Mouse (Mus musculus) heart, postnatal 36 days (tissue): Measurements from ENCODE around the gene Susd2. TPM values are rescaled to one million over a fixed set of nuclear protein-coding genes. Genes with fewer than 3 reads are reported as not detected.
A peak's percentile ranks its signal among the peaks of the same experiment; 100 is the strongest.

Source experiments
- DNase-seq, 2 experiments: peaks; one replicate each; pipeline ENCODE4 v3.0.0; 2021 to 2022
- intact Hi-C: fragments of 180-260 bp; cut with DNase I; formaldehyde crosslinking; loops from one replicate; pipeline ENCODE4 v1.15.1; 2025
- total RNA-seq, 2 experiments: library from RNA; stranded (reverse); gene quantifications; 2 replicates each; pipeline ENCODE4 v1.2.3; 2021

The Susd2 gene
- total RNA-seq, 2 experiments from 2014 or later: 1.4 to 1.8 TPM

DNA sequence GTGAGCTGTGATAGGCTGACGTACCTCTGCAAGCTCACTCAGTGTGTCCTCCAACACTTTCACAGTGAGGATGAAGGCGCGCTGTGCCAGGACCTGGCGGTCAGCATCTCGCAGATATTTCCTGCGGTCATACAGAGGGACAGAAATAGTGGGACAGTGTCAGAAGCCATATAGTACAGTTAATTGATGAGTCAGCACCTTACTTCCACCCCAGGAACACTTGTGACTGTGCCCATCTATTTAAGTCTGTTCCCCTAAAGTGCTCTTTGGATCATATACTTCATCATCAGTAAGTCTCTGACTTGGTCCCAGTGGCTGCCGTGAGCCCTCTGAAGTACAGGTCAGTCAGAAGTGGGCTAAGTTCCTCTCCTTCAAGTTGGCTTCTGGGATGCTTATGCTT is 14.0 kb upstream of the Susd2 start:
- no peak for DNase-seq
- intact Hi-C loops: no loop called here

DNA sequence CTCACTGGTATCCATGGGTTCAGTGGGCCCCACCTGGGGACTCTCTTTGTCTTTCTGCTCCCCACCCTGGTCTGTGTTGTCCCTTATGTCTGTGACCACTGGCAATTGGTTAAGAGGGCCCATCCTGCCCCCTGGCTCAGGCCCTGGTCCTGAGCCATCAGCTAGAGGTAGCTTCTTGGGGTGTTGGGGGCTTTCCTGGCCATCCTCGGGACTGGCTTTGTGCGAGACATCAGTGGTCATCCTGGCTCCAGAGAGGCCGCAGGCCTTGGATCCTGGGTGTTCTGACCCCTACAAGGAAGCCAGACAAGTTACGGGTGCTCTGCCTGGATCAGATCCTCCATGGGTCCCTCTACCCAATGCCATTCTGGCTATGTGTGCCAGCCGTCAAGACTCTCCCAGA is 13.4 kb upstream of the Susd2 start:
- DNase-seq: no peak
- intact Hi-C loops: no loop called here

DNA sequence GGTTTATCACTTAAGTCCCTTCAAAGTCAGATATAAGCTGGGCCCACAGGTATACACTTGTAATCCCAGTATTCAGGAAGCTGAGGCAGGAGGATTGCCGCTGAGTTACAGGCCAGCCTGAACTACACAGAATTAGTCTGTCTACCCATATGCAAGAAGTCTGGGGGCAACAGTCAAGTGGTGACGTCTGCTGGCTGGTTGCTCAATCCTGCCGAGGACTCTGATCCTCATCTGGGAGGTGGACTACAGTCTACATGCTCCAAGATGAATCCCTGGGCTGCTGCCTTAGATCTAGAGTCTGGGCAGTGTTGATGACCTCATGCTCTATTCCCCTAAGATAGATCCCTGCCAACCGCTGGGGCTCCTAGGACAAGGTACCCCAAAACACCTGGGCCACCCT is 10.2 kb upstream of the Susd2 start:
- intact Hi-C loops: no loop called here

DNA sequence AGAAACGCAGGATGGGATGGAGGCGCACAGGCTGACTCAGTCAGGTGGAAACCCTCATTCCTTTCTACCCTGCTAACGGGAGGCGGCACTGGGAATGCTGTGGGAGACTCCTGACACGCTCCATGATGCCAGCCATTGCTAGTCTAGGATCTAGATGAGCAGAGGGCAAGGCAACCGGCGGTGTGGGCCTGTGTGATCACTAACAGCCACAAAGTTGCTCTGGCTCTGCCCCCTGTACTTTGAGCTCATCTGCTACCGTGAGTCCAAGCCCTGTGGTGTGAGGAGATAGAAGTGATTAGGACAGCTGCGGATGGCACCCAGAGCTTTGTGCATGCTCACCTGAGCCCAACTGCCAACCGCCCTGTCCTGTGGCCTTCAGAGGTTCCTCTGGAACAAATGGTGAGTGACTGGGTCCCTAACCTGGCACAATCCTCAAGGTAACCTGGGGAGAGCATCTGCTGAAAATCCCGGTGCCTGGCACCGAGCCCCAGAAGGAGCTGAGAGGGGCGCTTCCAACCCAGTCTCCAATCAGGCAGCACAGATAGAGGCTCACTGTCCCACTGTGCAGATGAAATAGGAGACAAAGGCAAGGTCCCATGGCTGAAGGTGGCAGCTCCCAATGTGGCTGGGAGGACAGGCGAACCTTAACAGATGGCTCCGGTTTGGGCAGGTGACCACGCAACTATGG is 7.7 kb upstream of the Susd2 start:
- no peak for DNase-seq
- intact Hi-C loops: no loop called here

More for the DNA sequence above, 10.2 kb upstream of the Susd2 start:
- DNase-seq: no peak

DNA sequence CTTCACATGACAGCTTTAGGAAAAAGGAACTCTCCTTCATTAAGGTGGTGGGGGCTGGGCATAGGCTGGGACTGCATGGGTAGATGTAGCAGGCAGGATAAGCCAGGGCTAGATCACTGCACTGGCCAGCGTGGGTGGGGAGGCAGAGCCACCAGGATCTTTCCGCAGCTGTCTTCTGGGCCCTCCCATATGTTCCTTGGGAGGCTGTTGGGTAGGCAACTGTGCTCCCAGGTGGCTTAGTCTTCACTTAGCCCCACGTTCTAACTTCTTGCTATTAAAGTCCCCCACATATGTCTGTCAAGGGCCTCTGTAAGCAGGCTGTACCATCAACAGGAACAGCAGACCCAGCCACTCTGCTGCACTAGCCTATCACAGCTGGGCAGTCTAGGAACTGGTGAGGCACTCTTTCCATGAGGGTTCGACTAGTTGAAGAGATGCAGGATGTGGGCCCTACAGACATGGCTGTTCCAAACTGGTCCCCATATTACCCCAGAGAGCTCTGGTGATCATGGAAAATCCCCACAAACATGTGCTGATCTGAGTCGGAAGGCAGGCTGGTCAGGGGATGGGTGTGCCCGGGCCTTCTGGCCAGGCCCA is 6.6 kb upstream of the Susd2 start:
- DNase-seq: no peak
- intact Hi-C loops: no loop called here

DNA sequence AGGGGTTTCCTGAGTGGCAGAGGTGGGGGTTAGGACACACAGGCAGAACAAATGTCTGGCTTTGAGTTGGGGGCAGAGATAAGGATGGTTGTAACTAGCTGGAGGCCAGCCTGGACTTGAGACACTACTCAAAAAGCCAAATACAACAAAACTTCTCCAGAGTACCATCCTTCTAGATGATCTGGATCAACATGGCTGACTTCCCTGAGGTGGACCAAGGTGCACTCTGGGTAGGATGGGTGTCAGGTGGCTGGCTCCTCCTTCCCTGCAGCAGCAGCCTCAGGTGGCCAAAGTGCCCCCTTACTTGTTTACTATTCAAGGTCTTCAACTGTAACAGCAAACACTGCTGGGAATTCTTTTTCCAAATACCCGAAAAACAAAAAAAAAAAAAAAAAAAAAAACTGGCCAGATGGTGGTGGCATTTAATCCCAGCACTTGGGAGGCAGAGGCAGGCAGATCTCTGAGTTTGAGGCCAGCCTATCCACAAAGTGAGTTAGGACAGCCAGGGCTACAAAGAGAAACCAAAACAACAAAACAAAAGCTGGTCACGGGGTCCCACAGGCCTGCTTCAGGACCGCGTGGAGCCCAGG is 5.7 kb upstream of the Susd2 start:
- intact Hi-C loops: no loop called here
- DNase-seq: no peak

DNA sequence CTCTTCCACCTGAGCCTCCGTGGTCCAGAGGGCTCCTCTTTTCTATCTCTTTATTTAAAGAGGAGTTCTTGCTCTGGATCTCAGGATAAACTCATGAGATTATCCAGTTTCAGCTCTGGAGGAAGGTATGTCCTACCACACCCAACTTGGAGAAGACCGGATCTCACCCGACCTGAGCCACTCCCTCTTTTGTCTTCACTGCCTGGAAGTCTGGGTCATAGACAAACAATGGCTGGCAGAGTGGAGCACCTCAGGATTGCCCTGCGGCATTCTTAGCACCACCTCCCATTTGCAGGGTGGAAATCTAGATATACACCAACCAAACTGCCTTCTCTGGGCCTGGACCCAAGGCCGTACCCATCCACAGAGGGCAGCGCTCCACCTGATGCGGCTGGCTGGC is 5.2 kb upstream of the Susd2 start:
- no peak for DNase-seq
- intact Hi-C loops: no loop called here

DNA sequence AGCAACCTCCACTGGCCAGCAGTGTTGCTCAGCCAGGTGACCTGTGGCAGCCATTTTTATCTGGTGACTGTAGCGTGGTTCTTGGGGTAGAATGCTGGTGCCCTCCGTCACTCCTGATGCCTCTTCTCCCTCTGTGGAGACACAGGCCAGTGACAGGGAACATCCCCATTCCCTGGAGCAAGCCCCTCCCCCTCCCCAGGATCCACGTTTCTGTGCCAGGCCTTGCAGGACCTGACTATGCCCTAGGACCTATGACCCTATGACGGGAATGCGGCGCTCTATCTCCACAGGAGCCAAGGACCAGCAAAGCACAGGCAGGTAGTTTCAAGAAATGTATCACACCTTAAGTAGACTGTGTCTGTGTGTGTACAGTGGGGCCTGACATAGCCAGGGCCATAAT is 4.3 kb upstream of the Susd2 start:
- intact Hi-C loops: no loop called here
- no peak for DNase-seq

DNA sequence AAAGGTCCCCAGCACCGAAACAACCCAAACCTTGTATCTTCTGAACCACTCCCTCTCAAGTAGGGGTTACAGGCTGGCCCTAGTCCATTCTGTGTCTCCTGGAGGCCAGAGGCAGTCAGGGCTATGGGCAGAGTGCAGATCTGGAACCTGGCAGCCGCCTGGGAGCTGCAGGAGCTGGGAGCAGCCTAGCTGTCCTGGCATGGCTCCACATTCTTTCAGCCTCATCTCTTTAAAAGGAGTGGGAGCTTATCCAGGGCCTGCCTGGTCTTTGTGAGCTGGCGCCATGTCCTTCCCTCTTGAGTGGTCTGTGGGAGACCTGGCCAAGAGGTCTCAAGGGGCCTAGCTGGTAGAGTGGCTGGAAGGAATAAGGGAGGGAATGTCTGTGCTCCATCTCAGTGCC is 3.6 kb upstream of the Susd2 start:
- intact Hi-C loops: no loop called here
- peak; percentile 45 to 47 for DNase-seq

DNA sequence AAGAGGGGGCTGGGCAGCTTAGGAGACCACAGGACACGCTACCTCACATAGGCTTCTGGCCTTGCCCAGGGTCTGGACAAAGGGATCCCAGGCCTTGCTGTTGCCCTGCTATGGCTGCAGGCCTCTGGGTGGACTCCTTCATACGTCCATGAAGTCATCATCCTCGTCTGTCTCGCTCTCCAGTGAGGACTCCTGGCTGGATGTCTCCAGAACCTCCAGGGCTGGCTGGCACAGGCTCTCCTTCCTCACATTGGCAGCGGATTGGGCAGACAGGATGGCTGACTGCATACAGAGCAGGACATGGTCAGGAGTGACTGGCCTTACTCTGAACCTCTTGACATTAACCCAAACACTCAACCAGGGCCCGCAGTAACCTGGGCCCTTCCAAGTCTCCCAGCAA is 2.6 kb upstream of the Susd2 start:
- intact Hi-C loops: no loop called here
- no peak for DNase-seq

DNA sequence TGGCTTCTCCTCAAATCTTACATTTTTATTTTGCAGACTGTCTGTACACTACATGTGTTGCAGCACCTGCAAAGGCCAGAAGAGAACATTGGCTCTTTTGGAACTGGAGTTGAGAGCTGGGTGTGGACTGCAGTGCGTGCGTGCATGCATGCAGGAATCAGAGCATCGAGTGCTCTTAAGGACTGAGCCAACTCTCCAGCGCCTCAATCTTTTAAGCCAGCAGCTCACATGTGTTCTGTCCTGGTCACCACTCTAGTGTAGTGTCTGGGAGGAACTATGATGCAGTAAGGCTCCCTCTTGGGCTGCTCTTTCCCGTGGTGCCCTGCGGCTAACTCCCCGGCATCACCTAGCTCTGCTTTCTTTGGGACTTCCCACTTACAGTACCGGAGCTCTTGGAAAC is 1.8 kb upstream of the Susd2 start:
- no peak for DNase-seq
- intact Hi-C loops: no loop called here

DNA sequence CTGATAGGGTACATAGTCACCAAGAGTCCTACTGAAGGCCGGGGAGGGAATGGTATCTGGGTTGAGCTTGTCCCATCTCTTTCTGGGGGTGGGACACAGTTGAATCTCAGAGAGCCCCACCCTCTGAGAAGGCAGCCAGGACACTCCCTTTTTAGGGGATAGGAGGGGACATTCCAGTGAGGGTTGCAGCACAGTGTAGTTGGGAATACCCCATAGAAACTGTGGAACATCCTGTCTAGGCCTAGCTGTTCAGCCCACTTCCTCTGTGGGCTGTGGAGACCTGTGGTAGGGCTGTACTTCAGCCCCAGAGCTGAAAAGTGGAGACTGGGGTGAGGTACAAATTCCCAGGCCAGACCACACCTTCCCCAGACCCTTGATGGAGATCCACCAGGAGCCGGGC is 917 bp downstream of the Susd2 start:
- intact Hi-C loops: loop anchor here (2.0 kb wide), 1 partner anchor 24 kb away; no protein-coding TSS in a partner anchor
- DNase-seq: no peak

DNA sequence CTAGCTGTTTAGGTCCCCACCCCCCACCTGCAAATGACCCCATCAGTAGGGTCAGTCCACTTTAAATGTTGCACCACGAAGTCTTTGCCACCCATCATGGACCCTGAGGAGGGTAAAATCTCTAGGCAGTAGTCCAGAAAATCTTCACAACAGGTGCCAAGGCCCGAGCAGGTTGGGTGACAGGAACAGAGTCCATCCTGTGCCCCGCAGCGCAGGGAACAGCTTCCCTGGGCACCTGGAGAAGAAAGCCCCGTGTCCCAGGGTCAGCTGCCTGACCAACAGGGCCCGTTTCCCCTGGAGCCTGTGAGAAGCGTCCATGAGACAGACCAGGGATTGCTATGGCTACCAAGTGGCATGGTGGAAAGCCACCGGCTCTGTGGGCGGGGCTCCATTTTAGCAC is 1.4 kb downstream of the Susd2 start:
- no peak for DNase-seq
- intact Hi-C loops: loop anchor here (2.0 kb wide), 1 partner anchor 24 kb away; no protein-coding TSS in a partner anchor

DNA sequence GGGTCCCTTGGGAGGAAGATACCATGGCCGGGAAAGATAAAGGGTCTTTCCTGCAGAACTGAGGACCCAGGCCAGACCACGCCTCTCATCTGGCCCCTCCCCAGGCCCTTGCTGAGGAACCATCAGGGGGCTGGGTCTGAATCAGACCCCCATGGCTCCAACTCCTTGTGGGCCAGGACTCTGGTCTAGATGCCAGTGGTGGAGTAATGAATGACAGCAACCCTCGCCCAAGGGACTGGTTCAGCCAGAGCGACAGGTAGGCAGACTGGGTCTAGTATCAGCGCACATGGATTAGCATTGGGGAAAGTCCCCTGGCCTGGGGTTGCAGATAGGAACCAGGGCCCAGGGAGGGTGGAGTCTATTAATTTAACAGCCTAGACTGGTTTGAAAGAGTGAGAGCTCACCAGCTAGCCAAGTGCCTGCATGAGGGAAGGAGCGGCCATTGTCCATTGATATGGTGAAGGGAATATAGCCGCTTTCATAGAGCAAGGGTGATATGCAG is 2.0 kb downstream of the Susd2 start:
- intact Hi-C loops: loop anchor here (2.0 kb wide), 1 partner anchor 25 kb away; no protein-coding TSS in a partner anchor
- DNase-seq: no peak

DNA sequence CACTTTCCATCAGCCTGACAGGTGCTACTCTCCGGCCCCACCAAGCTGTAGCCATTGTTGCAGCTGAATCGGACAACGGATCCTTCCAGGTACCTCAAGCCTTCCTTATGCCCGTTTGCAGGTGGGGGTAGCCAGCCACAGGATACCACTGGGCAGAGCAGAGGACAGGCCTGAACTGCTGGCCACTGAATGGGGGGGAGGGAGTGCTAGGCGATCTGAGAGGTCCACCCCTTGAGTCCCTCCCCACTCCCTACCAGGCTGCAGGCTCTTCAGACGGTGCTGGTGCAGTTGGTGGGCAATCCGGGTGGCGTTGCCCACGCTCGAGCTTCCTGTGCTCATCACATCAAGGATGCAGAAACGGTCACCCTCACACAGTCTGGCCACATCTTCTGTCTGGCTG is 6.1 kb downstream of the Susd2 start:
- intact Hi-C loops: loop anchor here (5.0 kb wide), 1 partner anchor 220 kb away; no protein-coding TSS in a partner anchor
- DNase-seq: no peak

DNA sequence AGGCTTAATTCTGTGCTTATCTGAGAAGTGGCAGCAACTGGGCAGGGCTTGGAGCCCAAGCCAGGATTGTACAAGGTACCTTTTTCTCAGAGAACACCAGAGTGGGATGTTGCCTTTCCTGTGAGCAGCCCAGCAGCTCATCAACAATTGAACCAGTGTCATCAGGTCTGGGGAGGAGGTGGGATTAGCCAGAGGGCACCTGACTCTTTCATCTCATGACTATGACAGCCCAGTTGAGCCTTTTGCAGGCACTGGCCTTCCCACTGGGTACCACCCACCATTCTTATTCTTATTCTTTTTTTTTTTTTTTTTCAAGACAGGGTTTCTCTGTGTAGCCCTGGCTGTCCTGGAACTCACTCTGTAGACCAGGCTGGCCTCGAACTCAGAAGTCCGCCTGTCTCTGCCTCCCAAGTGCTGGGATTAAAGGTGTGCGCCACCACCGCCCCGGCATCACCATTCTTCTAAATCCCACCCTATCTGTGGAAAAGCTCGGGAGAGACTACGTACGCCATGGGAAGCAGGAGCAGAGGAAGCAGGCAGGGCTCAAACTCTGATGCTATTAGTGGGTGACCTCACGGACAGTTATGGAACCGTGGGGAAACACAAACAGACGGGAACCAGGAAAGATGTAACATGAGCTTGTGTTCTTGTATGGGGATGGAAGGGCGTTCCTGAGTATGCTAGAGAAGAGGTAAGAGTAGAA is 7.6 kb downstream of the Susd2 start:
- peak in 1 of 2 experiments; percentile 1 for DNase-seq
- intact Hi-C loops: loop anchor here (5.0 kb wide), 1 partner anchor 221 kb away; no protein-coding TSS in a partner anchor

DNA sequence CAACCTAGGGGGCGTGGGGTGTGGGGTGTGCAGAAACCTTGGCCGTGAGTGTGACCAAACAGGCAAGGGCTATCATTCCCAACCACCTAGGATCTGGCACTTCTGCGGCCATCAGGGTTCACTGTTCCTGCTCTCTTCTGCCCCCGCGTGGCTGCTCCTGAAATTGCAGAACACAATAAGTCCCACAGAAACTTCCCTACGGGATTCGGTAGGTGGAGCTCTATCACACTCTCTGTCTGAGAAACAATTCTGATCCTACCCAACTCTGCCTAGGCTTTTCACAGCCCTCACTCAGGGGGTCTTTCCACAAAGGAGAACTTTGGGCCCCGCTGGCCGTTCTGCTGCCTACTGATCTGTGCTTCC is 8.1 kb downstream of the Susd2 start:
- peak; percentile 93 to 96 for DNase-seq
- intact Hi-C loops: loop anchor here (1.0 to 5.0 kb wide), 3 partner anchors 49 to 222 kb away; no protein-coding TSS in a partner anchor

DNA sequence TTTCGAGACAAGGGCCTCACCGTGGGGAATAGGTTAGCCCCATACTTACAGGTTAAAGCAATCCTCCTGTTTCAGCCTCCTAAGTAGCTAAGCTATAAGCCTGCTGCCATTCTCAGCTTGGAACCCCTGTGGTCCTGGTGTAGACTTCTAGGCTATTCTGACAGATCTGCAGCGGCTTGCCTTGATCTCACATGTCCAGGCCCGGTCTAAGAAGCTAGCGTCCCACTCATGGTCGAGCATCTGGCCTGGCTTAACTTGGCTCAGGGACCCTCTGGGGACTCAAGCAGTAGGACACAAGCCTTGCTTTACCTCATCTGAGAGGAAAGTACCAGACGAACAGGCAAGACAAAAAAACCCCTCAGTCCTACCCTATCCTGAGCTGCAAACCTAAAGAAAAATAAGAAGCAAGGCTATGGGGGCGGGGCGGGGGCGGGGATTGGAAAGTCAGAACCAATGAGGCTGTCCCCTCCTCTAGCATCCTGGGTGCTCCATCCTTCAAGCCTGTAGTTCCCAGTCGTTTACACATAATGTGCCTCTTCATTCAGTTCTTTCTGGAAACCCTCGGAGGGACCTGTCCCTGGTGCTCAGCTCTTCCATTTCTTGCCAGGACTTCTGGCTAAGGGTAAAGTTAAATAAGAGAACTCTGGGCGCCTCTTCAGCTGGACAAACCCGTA is 8.7 kb downstream of the Susd2 start:
- peak in 1 of 2 experiments; percentile 3 for DNase-seq
- intact Hi-C loops: loop anchor here (1.0 to 5.0 kb wide), 3 partner anchors 49 to 222 kb away; no protein-coding TSS in a partner anchor

DNA sequence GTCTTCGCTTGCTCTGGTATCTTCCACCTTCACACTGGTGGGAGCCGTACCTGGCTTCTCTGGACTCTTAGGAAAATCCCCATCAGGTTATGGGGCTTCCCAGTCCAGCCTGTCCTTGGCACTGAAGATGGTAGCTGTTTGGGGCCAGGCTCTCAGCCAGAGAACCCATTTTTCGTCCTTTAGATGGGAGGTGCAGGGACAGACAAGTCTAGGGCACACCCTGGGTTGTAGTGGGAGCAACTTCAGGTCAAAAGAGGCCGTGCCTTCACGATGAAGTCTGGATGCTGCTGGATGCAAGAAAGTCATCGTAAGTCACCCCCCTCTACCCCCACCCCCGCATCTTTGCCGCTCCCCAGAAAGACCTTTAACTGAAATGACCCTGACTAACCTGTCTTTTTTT is 9.2 kb downstream of the Susd2 start:
- DNase-seq: peak in 1 of 2 experiments; percentile 1
- intact Hi-C loops: loop anchor here (1.0 to 5.0 kb wide), 3 partner anchors 48 to 223 kb away; no protein-coding TSS in a partner anchor

DNA sequence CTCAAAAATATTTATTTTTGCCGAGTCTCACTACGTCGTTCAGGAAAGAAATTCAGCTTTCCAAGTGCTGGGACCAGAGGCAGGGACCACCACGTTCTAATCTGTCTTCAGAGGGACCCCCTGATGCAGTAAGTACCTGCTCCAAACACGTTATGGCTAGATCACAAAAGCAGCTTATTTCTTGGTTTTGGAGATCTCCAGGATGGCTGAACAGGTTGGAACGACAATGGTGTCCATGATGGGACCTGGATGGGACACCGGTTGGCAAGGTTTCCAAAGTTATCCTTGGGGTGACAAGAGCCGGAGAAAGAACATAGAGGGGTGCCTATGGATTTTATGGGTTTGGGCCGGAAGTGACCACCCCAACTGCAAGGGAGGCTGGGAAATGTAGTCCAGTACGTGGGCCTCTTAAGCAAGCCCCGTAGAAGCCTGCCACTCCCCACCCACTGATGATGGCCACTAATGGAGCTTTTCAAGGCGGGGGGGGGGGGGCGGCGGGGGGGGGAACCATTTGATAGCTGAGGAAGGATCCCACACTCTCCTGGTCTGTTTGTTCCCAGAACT is 10.2 kb downstream of the Susd2 start:
- peak in 1 of 2 experiments; percentile 2 for DNase-seq
- intact Hi-C loops: loop anchor here (2.0 kb wide), 1 partner anchor 71 kb away; no protein-coding TSS in a partner anchor
